Mouse (Mus musculus) midbrain, embryonic 16.5 days (tissue): ENCODE data around the gene Ap1b1. TPM values are rescaled to one million over a fixed set of nuclear protein-coding genes. Genes with fewer than 3 reads are reported as not detected.

Experiments used
- microRNA-seq: library from miRNA; unstranded; fragments of <30 nt; microRNA quantifications from one replicate; pipeline ENCODE4, GENCODE M21; 2017
- polyA plus RNA-seq: library from polyadenylated mRNA; unstranded; fragments of >200 nt; fragmentation: Nextera tagmentation; extraction: Ambion mirVana; gene quantifications from 2 replicates; pipeline ENCODE4 v1.2.1, GENCODE M21; 2015

Gene Ap1b1
- polyA plus RNA-seq, 1 experiment from 2014 or later = 108 TPM

Small RNA genes lying within 50 kb of the gene (microRNA-seq; reads per million reads assigned to microRNA genes)
- gene Gm47296 = not detected

Other genes with a start within 250 kb of the Ap1b1 start
- gene Cabp7, start 240.0 kb upstream of the Ap1b1 start, polyA plus RNA-seq = 1.1 and 1.2 TPM in 2 replicates
- 63.3 and 68.6 TPM in 2 replicates for gene Nf2, start 137.3 kb upstream of the Ap1b1 start, polyA plus RNA-seq
- 146 and 148 TPM in 2 replicates for gene Nipsnap1, start 112.9 kb upstream of the Ap1b1 start, polyA plus RNA-seq
- gene Thoc5, start 91.5 kb upstream of the Ap1b1 start, polyA plus RNA-seq = 57.9 and 64.1 TPM in 2 replicates
- 3.7 and 4.3 TPM in 2 replicates for gene Nefh, start 38.8 kb upstream of the Ap1b1 start, polyA plus RNA-seq
- gene Rasl10a, start 71.3 kb downstream of the Ap1b1 start, polyA plus RNA-seq = 1.1 and 1.2 TPM in 2 replicates
- gene Gas2l1, start 78.5 kb downstream of the Ap1b1 start, polyA plus RNA-seq = 19.5 and 20.6 TPM in 2 replicates
- 46.9 and 48.8 TPM in 2 replicates for gene Rhbdd3, start 112.1 kb downstream of the Ap1b1 start, polyA plus RNA-seq
- gene Ewsr1, start 112.4 kb downstream of the Ap1b1 start, polyA plus RNA-seq = 548 and 592 TPM in 2 replicates
- 9.5 and 12.4 TPM in 2 replicates for gene Emid1, start 165.4 kb downstream of the Ap1b1 start, polyA plus RNA-seq